Mouse (Mus musculus): ENCODE results near the gene Tmem50b. TPM values are rescaled to one million over a fixed set of nuclear protein-coding genes. Genes with fewer than 3 reads are reported as not detected.
"Not testable (repeated sequence)": the region's sequence is repeated elsewhere in the genome, so short reads cannot be mapped to it uniquely, and the experiment has no call there.

Gene Tmem50b
- total RNA-seq, 2 experiments from 2014 or later, result 55.0 to 67.6 TPM

DNA sequence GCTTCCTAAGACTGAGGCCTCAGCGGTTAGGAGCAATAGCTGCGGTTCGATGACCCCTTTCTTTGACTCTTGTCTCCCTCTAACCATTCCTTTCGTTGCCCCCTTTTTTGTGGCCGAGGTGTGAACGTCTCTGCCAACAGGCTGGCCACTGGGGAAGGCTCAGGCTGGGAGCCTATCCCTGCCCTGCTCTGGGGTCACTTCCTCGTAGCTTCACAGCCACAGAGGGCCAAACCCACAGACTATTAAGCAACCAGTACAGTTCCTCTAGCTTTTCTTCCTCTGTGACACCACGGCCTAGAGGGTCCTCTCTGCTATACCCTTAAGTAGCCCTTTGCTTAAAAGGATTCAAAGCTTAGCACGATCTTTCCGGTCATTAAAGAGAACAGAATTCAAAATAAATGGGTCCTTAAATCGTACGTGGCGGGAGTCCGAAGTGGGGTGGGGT lies 51.2 kb downstream of the Tmem50b start:
- DNase-seq, result peak in 1 of 2 experiments; percentile 60
- intact Hi-C loops (cut with DNase I), result loop anchor here (5.0 kb wide), 1 partner anchor 51 kb away; the partner anchor contains the start of gene Tmem50b

DNA sequence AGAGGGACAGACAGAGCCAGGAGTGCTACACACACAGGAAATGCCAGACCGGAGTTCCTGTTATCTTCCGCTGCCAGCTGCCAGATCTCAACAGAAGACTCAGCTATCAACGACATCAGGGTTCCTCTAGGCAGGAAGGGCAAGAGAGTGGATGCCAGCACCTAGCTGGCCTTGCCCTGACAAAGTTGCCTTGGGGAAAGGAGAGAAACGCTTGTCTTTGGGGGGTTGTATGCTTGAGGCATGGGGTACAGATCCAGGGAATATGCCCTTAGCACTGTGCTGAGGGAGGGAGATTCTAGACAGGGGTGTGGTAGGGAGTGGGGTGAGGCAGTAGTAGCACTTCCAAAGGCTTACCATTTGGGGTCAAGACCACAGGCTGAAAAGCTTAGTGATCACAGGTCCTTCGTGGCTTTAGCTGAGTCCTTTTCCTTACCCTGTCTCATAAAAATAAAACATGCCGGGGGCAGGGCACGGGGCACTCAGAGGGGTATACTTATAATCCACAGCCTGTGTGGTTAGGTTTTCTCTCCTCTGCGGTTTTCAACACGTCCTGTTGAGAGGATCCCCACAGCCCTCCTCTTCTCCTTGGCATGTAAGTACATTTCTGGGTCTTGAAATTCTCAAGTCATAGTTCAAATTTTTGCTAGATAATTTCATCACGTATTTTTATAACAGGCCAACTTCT lies 51.9 kb downstream of the Tmem50b start:
- intact Hi-C loops (cut with DNase I), result loop anchor here (5.0 kb wide), 1 partner anchor 52 kb away; the partner anchor contains the start of gene Tmem50b

DNA sequence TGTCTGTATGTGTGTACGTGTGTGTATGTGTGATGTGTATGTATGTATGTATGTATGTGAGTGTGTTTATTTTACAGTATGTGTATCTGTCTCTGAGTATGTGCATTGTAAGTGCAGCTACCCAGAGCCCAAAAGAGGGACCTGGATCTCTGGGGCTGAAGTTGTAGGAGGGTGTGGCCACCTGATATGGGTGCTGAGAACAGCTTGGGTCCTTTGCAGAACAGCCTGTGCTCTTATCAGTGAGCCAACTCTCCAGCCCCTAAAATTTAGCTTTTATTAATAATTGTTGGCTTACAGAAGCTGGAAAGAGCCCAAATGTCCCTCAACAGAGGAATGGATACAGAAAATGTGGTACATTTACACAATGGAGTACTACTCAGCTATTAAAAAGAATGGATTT lies 54.0 kb downstream of the Tmem50b start:
- intact Hi-C loops (cut with DNase I), result no loop called here
- DNase-seq, result no peak

More for the DNA sequence above, 51.9 kb downstream of the Tmem50b start:
- DNase-seq, result no peak

DNA sequence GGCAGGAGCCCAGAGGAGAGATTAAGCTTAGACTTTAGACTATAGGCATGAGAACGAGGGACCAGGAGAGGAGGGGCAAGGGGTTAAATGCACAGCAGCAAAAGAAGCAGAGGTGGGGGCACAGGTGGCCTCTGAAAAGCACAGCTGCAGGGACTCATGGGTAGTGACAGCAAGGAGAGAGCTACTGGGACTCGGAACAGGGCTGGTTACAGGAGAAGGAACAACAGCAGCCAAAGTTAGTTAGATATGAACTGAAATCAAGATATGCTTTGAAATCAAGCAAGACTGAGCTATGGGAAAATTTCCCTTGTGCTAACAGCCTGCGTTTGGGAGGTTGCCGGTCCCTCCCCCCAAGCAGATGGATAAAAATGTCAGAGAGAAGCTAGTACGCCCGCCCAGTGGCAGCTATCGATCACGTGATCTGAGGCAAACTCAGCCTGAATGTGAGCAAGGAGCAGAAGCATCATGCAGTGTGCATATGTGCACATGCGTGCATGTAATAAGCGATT lies 56.0 kb downstream of the Tmem50b start:
- DNase-seq, result no peak
- intact Hi-C loops (cut with DNase I), result no loop called here

DNA sequence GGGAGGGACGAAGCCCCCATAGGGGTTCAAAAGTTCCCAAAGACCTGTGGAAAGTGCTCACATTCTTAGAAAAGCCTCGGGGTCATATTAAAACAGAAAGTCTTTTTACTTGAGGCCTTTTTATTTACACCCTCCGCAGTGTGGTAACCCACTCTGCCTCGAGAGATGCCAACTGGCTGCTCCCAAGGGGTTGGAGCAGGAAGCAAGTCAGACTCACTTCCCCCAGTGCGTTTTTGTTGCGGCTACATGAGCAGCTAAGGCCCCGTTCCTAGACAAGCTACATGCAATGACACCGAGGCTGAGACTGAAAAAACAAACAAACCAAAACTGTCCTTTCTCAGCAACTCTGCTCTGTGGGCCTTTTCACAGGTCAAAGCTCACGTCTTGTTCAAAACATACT lies 59.1 kb downstream of the Tmem50b start:
- DNase-seq, result no peak
- intact Hi-C loops (cut with DNase I), result no loop called here

DNA sequence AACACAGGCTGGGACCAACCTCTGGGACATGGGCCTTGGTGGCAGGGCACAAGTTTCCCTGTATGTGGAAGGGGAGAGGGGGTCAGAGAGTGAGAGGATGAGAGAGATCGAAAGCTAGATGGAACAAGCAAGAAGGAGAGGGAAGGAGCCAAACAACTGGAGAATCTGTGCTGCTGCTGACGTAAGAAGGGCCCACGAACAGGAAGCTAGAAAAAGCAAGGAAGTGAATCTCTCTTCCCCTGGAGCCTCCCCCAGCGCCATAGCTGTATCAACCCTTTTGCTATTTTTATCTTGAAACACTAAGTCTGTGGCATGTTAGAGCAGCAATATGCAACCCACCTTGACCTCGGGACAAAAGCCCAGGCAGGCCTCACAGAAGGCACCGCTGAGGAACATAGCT lies 59.5 kb downstream of the Tmem50b start:
- intact Hi-C loops (cut with DNase I), result no loop called here
- DNase-seq, result no peak

DNA sequence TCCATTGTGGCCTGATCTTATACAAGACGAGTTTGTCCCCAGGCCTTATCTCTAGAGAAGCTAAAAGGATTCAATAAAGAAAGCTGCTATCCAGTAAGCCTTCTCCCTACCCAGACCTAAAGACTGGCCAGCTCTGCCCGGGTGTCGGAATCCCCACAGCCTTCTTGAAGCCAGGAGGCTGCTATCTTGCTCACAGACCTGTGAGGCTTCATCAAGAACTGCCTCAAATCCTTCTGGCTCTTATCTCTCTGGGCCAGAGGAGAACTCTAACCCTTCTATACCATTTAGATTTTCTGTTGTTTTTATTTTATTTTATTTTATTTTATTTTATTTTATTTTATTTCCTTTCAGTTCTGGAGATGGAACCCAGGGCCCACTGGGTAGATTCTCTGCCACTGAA lies 60.5 kb downstream of the Tmem50b start:
- no peak for DNase-seq
- intact Hi-C loops (cut with DNase I), result no loop called here

DNA sequence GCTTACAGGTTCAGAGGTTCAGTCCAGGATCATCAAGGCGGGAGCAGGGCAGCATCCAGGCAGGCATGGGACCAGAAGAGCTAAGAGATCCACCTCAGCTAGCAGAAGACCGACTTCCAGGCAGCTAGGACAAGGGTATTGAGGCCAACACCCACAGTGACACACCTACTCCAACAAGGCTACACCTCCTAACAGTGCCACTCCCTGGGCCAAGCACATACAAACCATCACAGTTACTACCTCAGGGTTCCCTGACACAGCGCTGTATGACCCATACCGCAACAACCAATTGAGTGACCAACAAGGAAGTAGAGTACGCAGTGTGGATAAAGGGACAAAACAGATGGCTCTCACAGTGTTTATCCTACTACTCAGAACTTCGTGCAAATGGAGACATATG lies 61.2 kb downstream of the Tmem50b start:
- intact Hi-C loops (cut with DNase I), result no loop called here
- DNase-seq, result no peak

DNA sequence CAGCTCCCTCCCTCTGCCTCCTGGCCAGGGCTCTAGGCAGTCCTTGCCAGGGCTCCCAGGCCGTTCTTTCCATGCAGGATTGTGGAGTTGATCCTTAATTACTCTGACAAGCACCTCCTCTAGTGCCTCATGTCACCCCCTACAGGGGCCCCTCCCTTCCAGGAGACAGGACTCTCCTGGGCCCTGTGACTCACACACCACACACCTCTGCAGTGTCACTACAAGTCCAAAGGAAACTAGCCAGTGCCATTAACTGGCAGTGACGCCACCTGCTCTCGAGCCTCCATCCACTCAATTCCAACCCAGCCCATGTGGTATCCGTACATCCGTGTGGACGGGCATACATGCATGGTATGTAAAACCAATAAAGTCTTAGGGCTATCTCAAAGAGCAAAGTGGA lies 62.7 kb downstream of the Tmem50b start:
- DNase-seq, result no peak
- intact Hi-C loops (cut with DNase I), result no loop called here

DNA sequence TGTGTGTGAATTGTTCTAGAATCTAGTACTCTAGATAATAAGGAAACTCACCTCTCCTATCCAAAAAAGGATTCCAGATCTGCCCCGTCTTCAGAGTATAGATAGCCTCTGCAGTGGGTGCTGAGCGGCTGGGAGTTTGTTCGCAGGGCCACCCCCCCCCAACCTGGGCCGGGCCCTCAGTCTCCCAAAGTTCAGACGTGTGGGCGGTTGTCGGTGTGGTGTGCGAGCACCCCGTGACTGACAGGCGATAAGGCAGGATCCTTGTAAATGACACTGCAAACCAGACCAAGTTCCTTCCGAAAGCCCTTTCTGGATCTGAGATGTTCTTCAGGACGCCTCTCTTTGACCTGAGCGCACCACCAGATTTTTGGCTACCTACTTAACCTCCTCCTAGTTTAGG lies 63.1 kb downstream of the Tmem50b start:
- DNase-seq, result no peak
- intact Hi-C loops (cut with DNase I), result no loop called here

DNA sequence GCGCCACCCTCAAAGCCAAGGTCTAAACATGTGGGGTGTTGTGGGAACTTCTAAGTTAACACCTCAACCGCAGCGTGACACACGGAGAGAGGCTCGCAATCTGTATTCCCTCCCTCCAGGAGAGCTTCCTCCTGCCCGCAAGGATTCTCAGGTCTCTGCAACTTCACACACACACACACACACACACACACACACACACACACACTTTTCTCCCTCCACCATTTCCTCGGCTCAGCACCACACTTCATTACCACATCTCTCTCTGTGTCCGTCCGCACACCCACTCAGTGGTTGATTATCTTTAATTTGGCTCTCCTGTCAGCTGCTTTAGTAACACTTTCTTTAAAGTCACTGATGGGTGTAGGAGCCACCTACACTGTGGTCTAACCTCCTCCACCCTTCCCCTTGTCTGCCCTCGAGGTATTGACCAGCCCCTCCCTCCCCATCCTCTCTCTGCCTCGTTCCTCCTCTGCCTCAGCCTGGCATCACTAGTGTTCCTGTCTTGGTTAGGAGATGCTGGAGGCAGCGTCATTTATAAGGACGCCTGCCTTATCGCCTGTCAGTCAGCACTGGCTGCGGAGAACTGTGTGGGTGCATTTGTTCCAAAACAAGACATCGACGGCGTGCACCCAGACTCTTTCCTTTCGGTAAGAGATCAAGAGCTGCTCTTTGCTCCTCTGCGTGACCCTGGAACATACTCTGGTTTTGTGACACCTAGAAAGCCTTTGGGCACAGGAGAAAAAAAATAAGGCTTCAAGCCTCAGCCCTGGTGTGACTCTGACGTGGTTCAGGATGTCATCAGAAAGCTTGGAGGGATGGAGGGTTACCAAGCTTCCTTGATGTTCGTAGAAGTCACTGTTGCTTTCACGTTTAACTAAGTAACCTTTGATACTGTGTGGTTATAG lies 64.3 kb downstream of the Tmem50b start:
- no peak for DNase-seq
- intact Hi-C loops (cut with DNase I), result no loop called here

DNA sequence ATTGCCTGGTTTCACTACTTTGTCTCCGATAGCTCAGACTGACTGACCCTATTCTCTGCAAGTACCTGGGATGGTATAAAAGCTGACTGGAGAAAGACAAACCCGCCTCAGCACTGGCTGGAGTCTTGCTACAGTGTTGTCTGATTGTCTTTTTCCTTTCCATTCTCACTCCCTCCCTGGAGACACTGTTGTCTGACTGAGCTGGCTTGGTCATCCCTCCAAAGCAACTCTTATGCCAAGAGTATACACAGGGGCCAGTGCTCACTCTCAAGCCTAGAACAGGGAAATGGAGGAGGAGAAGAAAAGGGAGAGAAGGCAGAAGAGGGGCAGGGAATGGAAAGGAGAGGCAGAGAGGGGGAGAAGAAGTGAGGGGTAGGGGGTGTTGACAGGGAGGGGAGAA lies 65.2 kb downstream of the Tmem50b start:
- intact Hi-C loops (cut with DNase I), result no loop called here
- DNase-seq, result no peak

DNA sequence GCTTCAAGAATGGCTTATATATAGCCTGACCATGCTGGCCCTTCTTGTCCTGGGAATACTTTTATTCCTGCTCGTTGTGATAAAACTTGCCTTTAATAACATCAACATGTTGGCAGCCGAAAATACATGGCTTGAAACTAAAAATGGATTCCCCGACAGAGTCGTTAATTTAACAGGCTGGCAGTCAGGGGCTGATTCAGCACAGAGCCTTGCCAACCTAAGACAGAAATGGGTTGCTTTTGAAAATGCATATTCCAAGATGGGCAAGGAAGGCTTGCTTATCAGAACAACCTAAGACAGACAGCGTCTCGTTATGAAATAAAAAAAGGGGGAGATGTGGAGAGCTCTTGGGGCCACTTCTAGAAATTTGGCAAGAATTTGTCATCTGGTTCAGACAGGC lies 65.7 kb downstream of the Tmem50b start:
- DNase-seq, result no peak
- intact Hi-C loops (cut with DNase I), result no loop called here

DNA sequence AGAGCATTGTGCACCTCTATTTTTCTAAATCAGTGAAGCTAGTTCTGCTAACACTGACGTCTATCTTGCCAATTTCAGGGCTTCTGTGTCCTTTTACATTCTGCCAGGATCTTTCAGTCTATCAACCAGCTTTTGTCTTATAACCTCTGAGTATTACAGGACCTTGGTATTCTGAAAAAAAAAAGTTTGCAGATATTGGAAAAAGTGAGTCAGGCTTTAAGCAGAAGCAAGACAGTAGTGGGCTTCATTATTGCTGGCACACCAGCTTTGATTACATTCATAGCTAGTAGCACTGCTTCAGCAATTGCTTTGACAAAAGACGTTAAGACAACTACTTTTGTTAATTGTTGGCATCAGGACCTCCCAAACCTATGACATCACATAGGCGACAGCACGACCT lies 66.8 kb downstream of the Tmem50b start:
- intact Hi-C loops (cut with DNase I), result not testable (repeated sequence)

DNA sequence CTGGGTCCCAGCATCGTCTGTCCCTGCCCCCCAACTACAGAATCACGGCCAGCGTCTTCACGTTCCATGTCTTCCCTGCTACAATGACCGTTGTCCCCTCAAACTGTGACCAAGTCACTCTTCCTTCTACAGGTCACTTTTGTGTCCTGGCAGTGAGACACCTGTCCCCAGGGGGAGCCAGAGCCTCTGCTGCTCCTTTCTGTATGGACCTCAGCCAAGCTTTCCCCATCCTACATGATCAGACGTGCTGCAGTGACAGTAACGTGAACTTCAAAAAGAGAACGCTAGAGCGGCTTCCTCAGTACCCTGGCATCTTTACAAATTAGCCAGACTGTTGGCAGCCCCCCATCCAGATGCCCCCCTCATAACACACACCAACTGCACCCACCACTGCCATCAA lies 69.0 kb downstream of the Tmem50b start:
- DNase-seq, result no peak
- intact Hi-C loops (cut with DNase I), result no loop called here

More for the DNA sequence above, 66.8 kb downstream of the Tmem50b start:
- DNase-seq, result not testable (repeated sequence)

DNA sequence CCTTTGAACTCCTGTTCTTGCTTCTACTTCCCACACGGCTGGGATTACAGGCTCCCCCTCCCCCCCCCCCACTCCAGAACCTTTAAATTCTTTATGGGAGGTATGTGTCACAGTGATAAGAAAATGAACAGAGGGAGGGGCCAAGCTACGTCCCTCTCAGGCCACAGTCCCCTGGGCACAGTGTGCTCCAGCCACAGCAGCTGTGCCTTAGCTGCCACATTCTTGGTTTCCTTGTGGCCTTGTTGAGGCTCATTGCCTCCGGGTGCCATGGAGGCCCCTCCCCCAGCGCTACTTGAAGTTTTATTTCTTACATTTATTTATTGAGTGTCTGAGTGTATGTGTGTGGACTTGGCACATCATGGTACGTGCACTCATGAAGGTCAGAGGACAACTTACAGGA lies 70.1 kb downstream of the Tmem50b start:
- no peak for DNase-seq
- intact Hi-C loops (cut with DNase I), result loop anchor here (2.0 kb wide), 1 partner anchor 33 kb away; no protein-coding TSS in a partner anchor

DNA sequence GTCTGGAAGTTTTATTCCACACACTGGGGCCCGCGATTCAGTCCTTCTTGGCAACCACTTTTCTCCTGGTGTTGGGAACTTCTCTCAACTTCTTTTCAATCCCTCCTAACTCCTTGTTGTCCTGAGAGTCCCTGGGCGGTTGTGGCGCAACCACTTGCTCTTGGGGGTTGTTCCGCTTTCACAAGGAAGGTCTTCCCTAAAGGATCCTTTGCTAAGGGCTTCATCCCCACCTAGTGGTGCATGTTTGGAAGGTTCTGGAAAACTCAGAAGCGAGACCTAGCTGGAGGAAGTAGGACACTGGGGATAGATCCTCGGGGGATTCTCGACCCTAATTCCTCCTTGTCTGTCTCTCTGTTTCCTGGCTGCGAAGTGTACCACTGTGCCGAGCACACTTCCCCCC lies 70.5 kb downstream of the Tmem50b start:
- intact Hi-C loops (cut with DNase I), result loop anchor here (2.0 kb wide), 1 partner anchor 34 kb away; no protein-coding TSS in a partner anchor
- peak; percentile 48 to 56 for DNase-seq

DNA sequence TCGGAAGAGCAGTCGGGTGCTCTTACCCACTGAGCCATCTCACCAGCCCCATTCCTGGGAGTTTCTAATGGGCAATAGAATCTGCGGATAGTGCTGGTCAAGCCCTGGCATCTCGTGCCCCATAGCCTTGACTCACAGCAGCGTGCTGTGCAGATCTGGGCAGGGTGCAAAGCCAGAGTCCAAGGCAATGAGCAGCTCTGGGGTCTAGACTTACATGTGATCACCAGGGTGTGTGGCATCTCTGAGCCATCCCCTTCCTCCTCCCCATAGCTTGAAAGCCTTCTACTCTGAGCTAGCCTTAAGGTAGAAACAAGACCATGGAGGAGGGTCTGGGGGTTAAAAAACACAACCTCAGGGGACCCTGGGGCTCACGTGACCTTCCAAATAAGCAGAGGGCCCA lies 71.3 kb downstream of the Tmem50b start:
- no peak for DNase-seq
- intact Hi-C loops (cut with DNase I), result loop anchor here (2.0 kb wide), 1 partner anchor 35 kb away; no protein-coding TSS in a partner anchor
